Mouse (Mus musculus) forebrain, embryonic 14.5 days (tissue): ENCODE measurements around the gene Olfr553. TPM values are rescaled to one million over a fixed set of nuclear protein-coding genes. Genes with fewer than 3 reads are reported as not detected.

ENCODE experiments used
- polyA plus RNA-seq: library from polyadenylated mRNA; unstranded; fragments of >200 nt; fragmentation: Nextera tagmentation; extraction: Ambion mirVana; gene quantifications from 2 replicates; pipeline ENCODE4 v1.2.1, GENCODE M21; 2014

Olfr553 gene
- polyA plus RNA-seq, 1 experiment from 2014 or later = not detected

Other genes with a start within 250 kb of the Olfr553 start
- 96.7 and 98.6 TPM in 2 replicates for gene Rrm1, start 176.5 kb downstream of the Olfr553 start, polyA plus RNA-seq
- 0.46 TPM in 1 of 2 replicates, not detected in the other for gene Olfr543, start 136.5 kb downstream of the Olfr553 start, polyA plus RNA-seq
- 0.09 TPM in 1 of 2 replicates, not detected in the other for gene Olfr544, start 129.9 kb downstream of the Olfr553 start, polyA plus RNA-seq
- 0.23 TPM in 1 of 2 replicates, not detected in the other for gene Olfr545, start 118.6 kb downstream of the Olfr553 start, polyA plus RNA-seq
- gene Olfr547, start 83.5 kb downstream of the Olfr553 start, polyA plus RNA-seq = not detected in 2 replicates
- not detected in 2 replicates for gene Olfr548-ps1, start 77.3 kb downstream of the Olfr553 start, polyA plus RNA-seq
- not detected in 2 replicates for gene Olfr549, start 68.3 kb downstream of the Olfr553 start, polyA plus RNA-seq
- gene Trim21, start 52.7 kb downstream of the Olfr553 start, polyA plus RNA-seq = not detected in 2 replicates
- gene Olfr550, start 46.8 kb downstream of the Olfr553 start, polyA plus RNA-seq = not detected in 2 replicates
- not detected in 2 replicates for gene Olfr551, start 26.3 kb downstream of the Olfr553 start, polyA plus RNA-seq
- not detected in 2 replicates for gene Olfr552, start 20.4 kb downstream of the Olfr553 start, polyA plus RNA-seq
- gene Olfr554, start 20.2 kb upstream of the Olfr553 start, polyA plus RNA-seq = not detected in 2 replicates
- not detected in 2 replicates for gene Olfr555, start 40.6 kb upstream of the Olfr553 start, polyA plus RNA-seq
- not detected in 2 replicates for gene Olfr556, start 46.7 kb upstream of the Olfr553 start, polyA plus RNA-seq
- 4.4 and 5.8 TPM in 2 replicates for gene Trim68, start 69.1 kb upstream of the Olfr553 start, polyA plus RNA-seq
- not detected in 2 replicates for gene Olfr557, start 77.7 kb upstream of the Olfr553 start, polyA plus RNA-seq
- not detected in 2 replicates for gene Olfr558, start 84.0 kb upstream of the Olfr553 start, polyA plus RNA-seq
- gene Olfr33, start 100.9 kb upstream of the Olfr553 start, polyA plus RNA-seq = not detected in 2 replicates
- not detected in 2 replicates for gene Olfr559, start 109.3 kb upstream of the Olfr553 start, polyA plus RNA-seq
- not detected in 2 replicates for gene Olfr560, start 141.1 kb upstream of the Olfr553 start, polyA plus RNA-seq
- 0.06 TPM in 1 of 2 replicates, not detected in the other for gene Olfr78, start 141.3 kb upstream of the Olfr553 start, polyA plus RNA-seq
- not detected in 2 replicates for gene Olfr561, start 153.0 kb upstream of the Olfr553 start, polyA plus RNA-seq
- not detected in 2 replicates for gene Olfr564, start 185.3 kb upstream of the Olfr553 start, polyA plus RNA-seq
- gene Olfr566, start 240.5 kb upstream of the Olfr553 start, polyA plus RNA-seq = not detected in 2 replicates